ENCODE assay signal across 8 mouse cellular contexts in the genomic region with DNA sequence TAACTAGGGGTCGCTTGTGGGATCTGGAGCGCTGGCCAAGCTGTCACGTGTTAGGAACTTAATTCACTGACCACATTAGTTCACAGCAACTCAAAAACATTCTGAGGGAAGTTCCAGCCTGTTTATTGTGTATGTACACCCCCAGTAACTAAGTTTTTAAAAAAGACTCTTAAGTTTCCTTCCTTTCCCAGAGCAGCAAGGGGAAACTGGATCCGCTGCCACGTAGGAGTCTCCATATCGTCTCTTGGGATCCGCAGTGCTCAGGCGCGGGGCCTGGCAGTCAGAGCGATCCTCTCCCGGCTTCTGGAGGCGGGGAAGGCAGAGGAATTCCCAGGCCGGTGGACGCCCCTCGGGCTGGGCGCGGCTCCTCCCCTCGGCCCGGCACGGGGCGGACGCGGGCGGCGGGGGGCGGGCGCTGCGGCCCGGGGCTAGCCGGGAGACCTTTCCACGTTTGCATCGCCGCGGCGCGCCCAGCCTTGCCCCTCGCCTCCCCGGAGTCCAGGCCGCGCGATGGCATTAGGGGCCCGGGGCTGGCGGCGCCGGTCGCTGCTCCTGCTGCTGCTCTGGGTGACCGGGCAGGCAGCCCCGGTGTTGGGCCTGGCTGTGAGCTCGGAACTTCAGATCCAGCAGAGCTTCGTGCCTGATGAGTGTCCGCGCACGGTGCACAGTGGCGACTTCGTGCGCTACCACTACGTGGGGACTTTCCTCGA. TPM values are rescaled to one million over a fixed set of nuclear protein-coding genes. Genes with fewer than 3 reads are reported as not detected.
DNase-seq lines count a peak whose midpoint lies in the region; ATAC-seq and TF ChIP-seq lines count a peak whose summit lies in the region.

A gene (plus strand): TSS at position 363 of the 710 bp plus-strand sequence.

- peak within 1 kb of the TSS; percentile 80 to 89 for H3K4me3 ChIP-seq in ES-E14 (ENCODE audit: insufficient read depth in 1 of 2, low read depth in 1 of 2, low read length in 2 of 2, poor library complexity in 1 of 2, severe bottlenecking in 1 of 2)
- peak within 1 kb of the TSS; percentile 52 for H3K4me3 ChIP-seq in forebrain, embryonic 14.5 days (ENCODE audit: low read depth, low read length)
- peak within 1 kb of the TSS; percentile 79 for H3K4me3 ChIP-seq in heart, embryonic 16.5 days (ENCODE audit: low read length)
- peak within 1 kb of the TSS; percentile 59 to 69 for H3K4me3 ChIP-seq in liver, embryonic 14.5 days (ENCODE audit: insufficient read depth in 1 of 2, low read depth in 2 of 2, low read length in 2 of 2)
- H3K4me3 ChIP-seq in neural tube, embryonic 12.5 days = peak within 1 kb of the TSS; percentile 57

- TF ChIP-seq EP300 in liver, embryonic 14.5 days (IDR thresholded peaks at IDR 0.05; ENCODE audit: low read depth) = no peak

- WGBS in forebrain, embryonic 14.5 days = under 1% methylated on average over 56 of the region's 58 CpGs
- WGBS in heart, embryonic 16.5 days = under 1% methylated on average over 58 of the region's 58 CpGs
- WGBS in liver, embryonic 14.5 days (ENCODE audit: insufficient replicate concordance) = 1% methylated on average over 57 of the region's 58 CpGs
- under 1% methylated on average over 58 of the region's 58 CpGs for WGBS in neural tube, embryonic 12.5 days

- H3K9me3 ChIP-seq in ES-E14 (ENCODE audit: control insufficient read depth, insufficient read depth, low read depth, low read length) = no peaks in the 10 kb centered on the region
- no peaks in the 10 kb centered on the region for H3K9me3 ChIP-seq in forebrain, embryonic 14.5 days (replicated peaks; ENCODE audit: control insufficient read depth, low read length)
- H3K9me3 ChIP-seq in heart, embryonic 16.5 days (replicated peaks; ENCODE audit: control insufficient read depth, low read length) = no peaks in the 10 kb centered on the region
- no peaks in the 10 kb centered on the region for H3K9me3 ChIP-seq in liver, embryonic 14.5 days (ENCODE audit: control insufficient read depth, low read length)
- H3K9me3 ChIP-seq in neural tube, embryonic 12.5 days = no peaks in the 10 kb centered on the region

- peak; percentile 74 for DNase-seq in ES-E14 (ENCODE audit: low read depth, low spot score)
- peak; percentile 17 to 30 for DNase-seq in cerebellum, adult 18-20 months
- peak; percentile 80 for DNase-seq in forebrain, embryonic 14.5 days (ENCODE audit: low spot score)
- peak; percentile 84 to 93 for DNase-seq in kidney, postnatal 25 days
- DNase-seq in liver, embryonic 14.5 days (ENCODE audit: low read depth in 3 of 3, low spot score in 3 of 3) = peak in 2 of 3 experiments; percentile 13 to 28
- DNase-seq in thymus, postnatal 0 days (ENCODE audit: low spot score) = no peak

- in situ Hi-C loops in ES-E14 (cut with MboI; ENCODE audit: low sequenced_read_pairs in 2 of 2, unreplicated experiment in 2 of 2) = no loop called here

- peak; percentile 94 for ATAC-seq in forebrain, embryonic 14.5 days
- ATAC-seq in heart, embryonic 16.5 days (replicated peaks; ENCODE audit: extremely low read depth, insufficient read depth, low FRiP score) = peak; percentile 99
- peak; percentile 87 for ATAC-seq in liver, embryonic 14.5 days (ENCODE audit: insufficient read depth)
- peak; percentile 94 for ATAC-seq in neural tube, embryonic 12.5 days (ENCODE audit: low FRiP score, low read depth)

- peak within 1 kb of the TSS; percentile 52; the same call in 1 of the 2 replicates for H3K27ac ChIP-seq in ES-E14 (ENCODE audit: insufficient read depth, low read depth, low read length, poor library complexity, severe bottlenecking)
- no peak within 1 kb of the TSS for H3K27ac ChIP-seq in forebrain, embryonic 14.5 days (ENCODE audit: low read depth, low read length)
- H3K27ac ChIP-seq in heart, embryonic 16.5 days (ENCODE audit: low read length) = peak within 1 kb of the TSS; percentile 74
- no peak within 1 kb of the TSS for H3K27ac ChIP-seq in liver, embryonic 14.5 days
- H3K27ac ChIP-seq in neural tube, embryonic 12.5 days = no peak within 1 kb of the TSS

- no peaks in the 10 kb centered on the region for H3K27me3 ChIP-seq in forebrain, embryonic 14.5 days (replicated peaks; ENCODE audit: control insufficient read depth, insufficient read depth, low read length)
- H3K27me3 ChIP-seq in heart, embryonic 16.5 days (ENCODE audit: control insufficient read depth, insufficient read depth, low read length) = no peaks in the 10 kb centered on the region
- H3K27me3 ChIP-seq in liver, embryonic 14.5 days (ENCODE audit: control insufficient read depth, insufficient read depth, low read length) = peaks cover 5% of the 10 kb centered on the region; the same call in 1 of the 2 replicates
- no peaks in the 10 kb centered on the region for H3K27me3 ChIP-seq in neural tube, embryonic 12.5 days (replicated peaks)

- H3K9ac ChIP-seq in ES-E14 (ENCODE audit: insufficient read depth, low read depth, low read length, poor library complexity, severe bottlenecking) = peak within 1 kb of the TSS; percentile 91
- peak within 1 kb of the TSS; percentile 66 for H3K9ac ChIP-seq in forebrain, embryonic 14.5 days (ENCODE audit: low read length)
- peak within 1 kb of the TSS; percentile 91 for H3K9ac ChIP-seq in heart, embryonic 16.5 days (ENCODE audit: low read length)
- peak within 1 kb of the TSS; percentile 62 for H3K9ac ChIP-seq in liver, embryonic 14.5 days (replicated peaks)
- H3K9ac ChIP-seq in neural tube, embryonic 12.5 days = peak within 1 kb of the TSS; percentile 72

- H3K4me2 ChIP-seq in forebrain, embryonic 14.5 days (ENCODE audit: low read length) = peak within 1 kb of the TSS; percentile 80
- peak within 1 kb of the TSS; percentile 84 for H3K4me2 ChIP-seq in heart, embryonic 16.5 days (ENCODE audit: low read depth, low read length)
- peak within 1 kb of the TSS; percentile 84 for H3K4me2 ChIP-seq in liver, embryonic 14.5 days (ENCODE audit: low read depth)
- H3K4me2 ChIP-seq in neural tube, embryonic 12.5 days (replicated peaks) = peak within 1 kb of the TSS; percentile 90

- no peak for TF ChIP-seq CTCF in liver, embryonic 14.5 days (IDR thresholded peaks at IDR 0.05; ENCODE audit: low read depth)

- H3K36me3 ChIP-seq in ES-E14 (ENCODE audit: control insufficient read depth, insufficient read depth, low read length, poor library complexity, severe bottlenecking) = peaks cover 6% of the 10 kb centered on the region; the same call in 1 of the 2 replicates
- H3K36me3 ChIP-seq in forebrain, embryonic 14.5 days (ENCODE audit: control insufficient read depth, insufficient read depth, low read length) = no peaks in the 10 kb centered on the region
- H3K36me3 ChIP-seq in heart, embryonic 16.5 days (ENCODE audit: control insufficient read depth, insufficient read depth) = peaks cover 12% of the 10 kb centered on the region; the same call in 1 of the 2 replicates
- no peaks in the 10 kb centered on the region for H3K36me3 ChIP-seq in liver, embryonic 14.5 days (replicated peaks; ENCODE audit: control insufficient read depth, insufficient read depth, low read depth)
- H3K36me3 ChIP-seq in neural tube, embryonic 12.5 days = no peaks in the 10 kb centered on the region

- peaks cover 2 to 3% of the 10 kb centered on the region in 2 experiments; a peak in 1 of 4 replicates for H3K4me1 ChIP-seq in ES-E14 (ENCODE audit: control insufficient read depth in 2 of 2, insufficient read depth in 2 of 2, low read length in 2 of 2, poor library complexity in 1 of 2)
- H3K4me1 ChIP-seq in forebrain, embryonic 14.5 days (ENCODE audit: control insufficient read depth, insufficient read depth, low read length) = no peaks in the 10 kb centered on the region
- no peaks in the 10 kb centered on the region; the same call in 1 of the 2 replicates for H3K4me1 ChIP-seq in heart, embryonic 16.5 days (ENCODE audit: control insufficient read depth, insufficient read depth, low read length)
- H3K4me1 ChIP-seq in liver, embryonic 14.5 days (replicated peaks; ENCODE audit: control insufficient read depth in 2 of 2, insufficient read depth in 2 of 2, low read length in 1 of 2) = 0 out of 4 replicates have a peak, but pooled peaks cover 0 to 2% of the 10 kb centered on the region in 2 experiments
- no peaks in the 10 kb centered on the region for H3K4me1 ChIP-seq in neural tube, embryonic 12.5 days

TF ChIP-seq in ES-E14, 5 proteins besides CTCF, POLR2A, EP300 and RAD21:
- TF ChIP-seq HCFC1 (IDR thresholded peaks at IDR 0.05; ENCODE audit: borderline replicate concordance, insufficient read depth, low read length) (0 out of 2 replicates have a peak, but pooled peaks have one; percentile 58), CHD2 (IDR thresholded peaks at IDR 0.05; ENCODE audit: low read depth, low read length) (no peak)

RNA-seq across cellular contexts. Expression of the gene that starts here (rescaled TPM):
- total RNA-seq in ES-E14 (2012; rRNA removed) = 204 and 345 TPM in 2 replicates
- 26.3 and 27.9 TPM in 2 replicates for polyA plus RNA-seq in forebrain, embryonic 14.5 days (2014; fragmentation: Nextera tagmentation; extraction: Ambion mirVana)
- 138 and 143 TPM in 2 replicates for polyA plus RNA-seq in heart, embryonic 16.5 days (2015; fragmentation: Nextera tagmentation; extraction: Ambion mirVana)
- polyA plus RNA-seq in liver, embryonic 14.5 days (2012; rRNA removed) = 11.4 and 15.3 TPM in 2 replicates
- 19.1 and 20.3 TPM in 2 replicates for polyA plus RNA-seq in liver, embryonic 14.5 days (2014; fragmentation: Nextera tagmentation; extraction: Ambion mirVana)
- polyA plus RNA-seq in neural tube, embryonic 12.5 days (2016; fragmentation: Nextera tagmentation; extraction: Ambion mirVana) = 52.8 and 55.2 TPM in 2 replicates
- 27.6 and 29.0 TPM in 2 replicates for polyA plus RNA-seq in thymus, postnatal 0 days (2015; fragmentation: Nextera tagmentation; extraction: Ambion mirVana)

Comparison
In these comparisons a context has a peak if more than half of its experiments do, and no peak if none do; other contexts are left out.
1. H3K27ac ChIP-seq: peak in ES-E14 (single experiment) and heart, embryonic 16.5 days (single experiment); none in forebrain, embryonic 14.5 days (single experiment), liver, embryonic 14.5 days (single experiment) and neural tube, embryonic 12.5 days (single experiment).
2. Peak in every context shown above with its lines, with median percentiles within 50 percentile points of each other: H3K4me3 ChIP-seq, H3K9ac ChIP-seq, ATAC-seq and H3K4me2 ChIP-seq.